Mouse (Mus musculus) erythroblast, embryonic 14.5 days (primary cell): ENCODE data around the gene Wdr77.

Source experiments
- GATA1 ChIP-seq: IDR thresholded peaks from 2 replicates; pipeline ENCODE4 v1.6.1; 2012; ENCODE audit warnings: low read length, inconsistent platforms, mixed read lengths
- TAL1 ChIP-seq: IDR thresholded peaks from 3 replicates; pipeline ENCODE4 v1.6.1; 2012; ENCODE audit warnings: low read length, inconsistent platforms, mixed read lengths

GRCm38 (mm10) chr3:105958204-105958603 is 965 bp upstream of the Wdr77 start:
- TF ChIP-seq GATA1 = no peak
- TF ChIP-seq TAL1 = no peak
